8 mouse cellular contexts compared by ENCODE assay signal in genomic region chr6:86547880-86548367, GRCm38 (mm10). TPM values are rescaled to one million over a fixed set of nuclear protein-coding genes. Genes with fewer than 3 reads are reported as not detected.
A peak's percentile ranks its signal among the peaks of the same experiment; 100 is the strongest.
DNase-seq lines count a peak whose midpoint lies in the region; ATAC-seq and TF ChIP-seq lines count a peak whose summit lies in the region.

No protein-coding gene starts in this region.

- no peaks in the 10 kb centered on the region for H3K27me3 ChIP-seq in liver, embryonic 14.5 days (ENCODE audit: control insufficient read depth, insufficient read depth, low read length)

- peak overlapping the region; percentile 93 for H3K27ac ChIP-seq in liver, embryonic 14.5 days
- H3K27ac ChIP-seq in left cerebral cortex, adult 2 months = no peak overlapping the region
- H3K27ac ChIP-seq in layer of hippocampus, adult 2 months = no peak overlapping the region

- H3K36me3 ChIP-seq in liver, embryonic 14.5 days (replicated peaks; ENCODE audit: control insufficient read depth, insufficient read depth, low read depth) = peaks cover 9% of the 10 kb centered on the region

- peak; percentile 91 to 93 for ATAC-seq in hematopoietic stem cell, adult 5-6 weeks (replicated peaks in 1 of 2; ENCODE audit: insufficient read depth in 1 of 2, low FRiP score in 2 of 2, low TSS enrichment in 1 of 2, low read depth in 1 of 2, poor library complexity in 2 of 2, severe bottlenecking in 2 of 2)
- ATAC-seq in liver, embryonic 14.5 days (ENCODE audit: insufficient read depth) = peak; percentile 94

- peak; percentile 91 for DNase-seq in heart, adult 11 months
- no peak for DNase-seq in heart, postnatal 25 days (ENCODE audit: low spot score)
- DNase-seq in liver, embryonic 14.5 days (ENCODE audit: low read depth in 3 of 3, low spot score in 3 of 3) = peak; percentile 56 to 65 (median 56)
- peak; percentile 34 to 65 for DNase-seq in spleen, postnatal 36 days (ENCODE audit: low spot score in 2 of 2)
- no peak for DNase-seq in embryo, embryonic 9.5 days (ENCODE audit: extremely low spot score)
- DNase-seq in left cerebral cortex, adult 2 months (ENCODE audit: extremely low spot score in 1 of 2, low spot score in 2 of 2) = no peak
- DNase-seq in layer of hippocampus, adult 2 months (ENCODE audit: low spot score in 2 of 2) = no peak

- peak overlapping the region; percentile 63 for H3K4me2 ChIP-seq in liver, embryonic 14.5 days (ENCODE audit: low read depth)

- 0 out of 2 replicates have a peak, but pooled peaks have one; percentile 11 for TF ChIP-seq CTCF in liver, embryonic 14.5 days (IDR thresholded peaks at IDR 0.05; ENCODE audit: low read depth)
- no peak for TF ChIP-seq CTCF in left cerebral cortex, adult 2 months (IDR thresholded peaks at IDR 0.05)
- TF ChIP-seq CTCF in layer of hippocampus, adult 2 months (conservative IDR thresholded peaks at IDR 0.05) = no peak

- peak; percentile 84 for TF ChIP-seq EP300 in liver, embryonic 14.5 days (IDR thresholded peaks at IDR 0.05; ENCODE audit: low read depth)

- intact Hi-C loops in heart, postnatal 25 days (cut with DNase I) = loop anchor here (5.0 kb wide), 1 partner anchor 49 kb away; no protein-coding TSS in a partner anchor
- intact Hi-C loops in left cerebral cortex, adult 2 months (cut with DNase I) = no loop called here

- no peaks in the 10 kb centered on the region for H3K9me3 ChIP-seq in liver, embryonic 14.5 days (ENCODE audit: control insufficient read depth, low read length)

- H3K9ac ChIP-seq in liver, embryonic 14.5 days (replicated peaks) = peak overlapping the region; percentile 65

- peak overlapping the region; percentile 26 to 38 for H3K4me3 ChIP-seq in liver, embryonic 14.5 days (ENCODE audit: insufficient read depth in 1 of 2, low read depth in 2 of 2, low read length in 2 of 2)
- H3K4me3 ChIP-seq in left cerebral cortex, adult 2 months = no peak overlapping the region
- H3K4me3 ChIP-seq in layer of hippocampus, adult 2 months = no peak overlapping the region

- 45% methylated on average over 8 of the region's 8 CpGs for WGBS in liver, embryonic 14.5 days (ENCODE audit: insufficient replicate concordance)

- peaks cover 16 to 18% of the 10 kb centered on the region in 2 experiments for H3K4me1 ChIP-seq in liver, embryonic 14.5 days (replicated peaks; ENCODE audit: control insufficient read depth in 2 of 2, insufficient read depth in 2 of 2, low read length in 1 of 2)

RNA-seq across cellular contexts. Expression of gene Pcbp1, which starts 21.8 kb away (rescaled TPM):
- 100 to 1,000 TPM; 153 to 166 TPM for total RNA-seq in heart, postnatal 25 days (2021)
- total RNA-seq in hematopoietic stem cell, adult 5-6 weeks (2017) = 84.5 and 121 TPM in 2 replicates
- polyA plus RNA-seq in liver, embryonic 14.5 days (2012; rRNA removed) = 124 and 136 TPM in 2 replicates
- 188 and 220 TPM in 2 replicates for polyA plus RNA-seq in liver, embryonic 14.5 days (2014; fragmentation: Nextera tagmentation; extraction: Ambion mirVana)
- total RNA-seq in left cerebral cortex, adult 2 months (2021) = 100 to 1,000 TPM; 174 to 176 TPM
- 100 to 1,000 TPM; 179 to 184 TPM for total RNA-seq in layer of hippocampus, adult 2 months (2021)

Comparison
In these comparisons a context has a peak if more than half of its experiments do, and no peak if none do; other contexts are left out.
1. DNase-seq: peak in heart, adult 11 months (single experiment), liver, embryonic 14.5 days (3 of 3) and spleen, postnatal 36 days (2 of 2); none in heart, postnatal 25 days (single experiment), embryo, embryonic 9.5 days (single experiment), left cerebral cortex, adult 2 months (0 of 2) and layer of hippocampus, adult 2 months (0 of 2).
2. H3K4me3 ChIP-seq: peak in liver, embryonic 14.5 days (2 of 2); none in left cerebral cortex, adult 2 months (single experiment) and layer of hippocampus, adult 2 months (single experiment).